Mouse (Mus musculus) heart, adult 2 months (tissue): ENCODE results near the gene Slc30a1. TPM values are rescaled to one million over a fixed set of nuclear protein-coding genes. Genes with fewer than 3 reads are reported as not detected.

Experiments used
- DNase-seq, 2 experiments: peaks; one replicate each; pipeline ENCODE4 v3.0.0; 2021
- H3K27ac ChIP-seq: fragments of 200-600 bp; 2 replicates; pipeline ENCODE4 v1.8.1; 2022
- H3K27me3 ChIP-seq: fragments of 200-500 bp; 2 replicates; pipeline ENCODE4 v1.6.1; 2012; ENCODE audit warnings: mild to moderate bottlenecking, low read length, inconsistent platforms, mixed read lengths; ENCODE audit not compliant: control insufficient read depth, insufficient read depth
- H3K36me3 ChIP-seq: fragments of 200-500 bp; 2 replicates; pipeline ENCODE4 v1.6.1; 2012; ENCODE audit warnings: low read length, inconsistent platforms; ENCODE audit not compliant: control insufficient read depth, insufficient read depth
- H3K4me1 ChIP-seq: fragments of 200-500 bp; 2 replicates; pipeline ENCODE4 v1.6.1; 2011; ENCODE audit warnings: low read length; ENCODE audit not compliant: control insufficient read depth, insufficient read depth
- H3K4me3 ChIP-seq: fragments of 200-600 bp; 2 replicates; pipeline ENCODE4 v1.8.1; 2022
- H3K79me2 ChIP-seq: fragments of 200-500 bp; replicated peaks from 2 replicates; pipeline ENCODE4 v1.6.1; 2012; ENCODE audit warnings: mild to moderate bottlenecking, inconsistent platforms, low read length, moderate library complexity, mixed read lengths; ENCODE audit not compliant: control insufficient read depth, insufficient read depth
- H3K9ac ChIP-seq: fragments of 200-500 bp; 2 replicates; pipeline ENCODE4 v1.6.1; 2012; ENCODE audit warnings: low read depth, mild to moderate bottlenecking, control low read depth, inconsistent platforms, low read length, mixed read lengths
- CTCF ChIP-seq: fragments of 200-600 bp; IDR thresholded peaks from 2 replicates; pipeline ENCODE4 v1.8.1; 2022; ENCODE audit warnings: antibody characterized with exemption, mild to moderate bottlenecking, moderate library complexity
- EP300 ChIP-seq: fragments of 200-500 bp; IDR thresholded peaks from 2 replicates; pipeline ENCODE4 v1.6.1; 2011; ENCODE audit warnings: low read depth, low read length, control low read depth; ENCODE audit not compliant: insufficient read depth
- POLR2A ChIP-seq: fragments of 200-500 bp; IDR thresholded peaks from 2 replicates; pipeline ENCODE4 v1.6.1; 2011; ENCODE audit warnings: mild to moderate bottlenecking, low read depth, low read length, control low read depth; ENCODE audit not compliant: insufficient read depth
- WGBS: fragments of 180-500 bp; shearing (Covaris S2); methylation state at CpG from one replicate; pipeline ENCODE4 v1.1.7; 2018; 5-methylcytosine and 5-hydroxymethylcytosine counted together
- intact Hi-C: fragments of 180-260 bp; cut with DNase I; formaldehyde crosslinking; loops from one replicate; pipeline ENCODE4 v1.15.1; 2025
- polyA plus RNA-seq: library from polyadenylated mRNA; depleted of rRNA; stranded (reverse); fragments of >200 nt; gene quantifications from 2 replicates; pipeline ENCODE4 v1.2.3, GENCODE M21; 2012
- total RNA-seq, 2 experiments: library from RNA; stranded (reverse); gene quantifications; 2 replicates each; pipeline ENCODE4 v1.2.3; 2021

The Slc30a1 gene
- total and polyA plus RNA-seq, 3 experiments, result 5.3 to 18.6 (median 17.1) TPM

DNA sequence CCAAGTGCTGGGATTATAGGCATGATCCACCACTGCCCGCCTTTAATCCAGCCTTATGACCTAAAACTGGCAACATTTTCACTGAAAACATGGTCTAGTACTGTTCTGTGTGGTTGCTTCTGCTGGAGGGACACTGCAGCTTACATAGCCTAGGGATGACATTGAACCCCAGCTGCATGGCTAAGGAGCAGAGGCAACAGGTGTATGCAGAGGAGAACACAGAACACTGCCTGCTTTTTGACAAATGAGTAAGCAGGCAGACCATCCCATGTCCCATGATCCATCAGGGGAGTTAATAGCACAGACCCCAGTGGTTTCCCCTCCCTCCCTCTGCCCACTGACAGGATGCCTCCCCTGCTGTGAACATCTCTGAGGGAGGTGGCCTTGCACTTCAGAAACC is 9.0 kb downstream of the Slc30a1 start:
- TF ChIP-seq CTCF (no peak), EP300 (no peak), POLR2A (no peak)

DNA sequence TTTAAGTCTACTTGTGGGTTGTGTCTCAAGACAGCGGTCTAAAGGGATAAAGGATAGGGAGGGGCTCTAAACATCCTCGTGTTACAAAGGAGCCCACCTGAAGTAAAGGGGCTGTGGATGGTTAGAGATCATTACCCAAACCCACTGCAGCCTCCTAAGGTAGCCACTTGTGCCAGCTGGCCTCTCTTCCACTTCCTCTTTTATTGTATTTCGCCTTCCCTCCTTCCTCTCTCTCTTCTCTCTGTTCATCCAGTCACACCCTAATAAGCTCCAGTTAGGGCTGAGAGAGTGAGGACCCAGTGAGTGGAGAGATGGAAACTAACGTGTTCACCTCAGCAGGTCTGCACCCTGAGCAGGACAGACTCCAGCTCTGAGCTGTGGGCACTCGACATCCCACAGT is 10.3 kb downstream of the Slc30a1 start:
- DNase-seq, result no peak
- no peak overlapping the region for H3K9ac ChIP-seq
- no peak overlapping the region for H3K27ac ChIP-seq
- TF ChIP-seq CTCF, result no peak
- no peak for TF ChIP-seq POLR2A
- no peak for TF ChIP-seq EP300
- intact Hi-C loops, result no loop called here
- H3K79me2 ChIP-seq, result no peaks in the 10 kb centered on the region
- no peak overlapping the region for H3K4me3 ChIP-seq
- WGBS, result 64% methylated on average over 5 of the region's 5 CpGs
- H3K27me3 ChIP-seq, result no peaks in the 10 kb centered on the region
- H3K4me1 ChIP-seq, result no peaks in the 10 kb centered on the region
- H3K36me3 ChIP-seq, result peaks cover 5% of the 10 kb centered on the region

More for the DNA sequence above, 9.0 kb downstream of the Slc30a1 start:
- Histone ChIP-seq H3K9ac (no peak overlapping the region), H3K4me1 (no peaks in the 10 kb centered on the region), H3K27me3 (no peaks in the 10 kb centered on the region), H3K4me3 (no peak overlapping the region), H3K79me2 (no peaks in the 10 kb centered on the region), H3K27ac (no peak overlapping the region), H3K36me3 (peaks cover 11% of the 10 kb centered on the region)
- WGBS, result 90% methylated on average over 1 of the region's 1 CpGs
- no peak for DNase-seq
- intact Hi-C loops, result no loop called here

DNA sequence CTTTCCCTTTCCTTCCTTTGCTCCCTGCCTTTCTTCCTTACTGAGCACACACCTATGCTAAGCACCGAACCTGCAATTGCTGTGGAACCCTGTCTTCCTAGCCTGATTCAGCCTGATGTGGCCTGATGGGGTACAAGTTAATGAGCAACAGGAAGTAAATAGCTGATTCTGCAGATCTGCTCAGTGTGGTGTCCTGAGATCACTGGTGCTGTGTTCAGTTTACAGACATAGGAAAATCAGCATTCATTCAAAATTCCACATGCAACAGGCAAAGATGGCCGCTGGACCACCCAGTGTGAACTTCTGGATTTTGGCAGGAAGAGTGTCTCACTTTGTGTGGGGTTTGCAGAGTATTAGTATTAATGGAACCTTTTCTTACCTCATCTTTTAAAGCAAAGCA is 12.8 kb downstream of the Slc30a1 start:
- intact Hi-C loops, result no loop called here
- no peaks in the 10 kb centered on the region for H3K27me3 ChIP-seq
- no peak overlapping the region for H3K27ac ChIP-seq
- H3K9ac ChIP-seq, result no peak overlapping the region
- no peak overlapping the region for H3K4me3 ChIP-seq
- DNase-seq, result no peak
- no peak for TF ChIP-seq CTCF
- TF ChIP-seq POLR2A, result no peak
- TF ChIP-seq EP300, result no peak
- WGBS, result 70% methylated on average over 2 of the region's 2 CpGs
- H3K79me2 ChIP-seq, result no peaks in the 10 kb centered on the region
- H3K36me3 ChIP-seq, result no peaks in the 10 kb centered on the region
- no peaks in the 10 kb centered on the region for H3K4me1 ChIP-seq

DNA sequence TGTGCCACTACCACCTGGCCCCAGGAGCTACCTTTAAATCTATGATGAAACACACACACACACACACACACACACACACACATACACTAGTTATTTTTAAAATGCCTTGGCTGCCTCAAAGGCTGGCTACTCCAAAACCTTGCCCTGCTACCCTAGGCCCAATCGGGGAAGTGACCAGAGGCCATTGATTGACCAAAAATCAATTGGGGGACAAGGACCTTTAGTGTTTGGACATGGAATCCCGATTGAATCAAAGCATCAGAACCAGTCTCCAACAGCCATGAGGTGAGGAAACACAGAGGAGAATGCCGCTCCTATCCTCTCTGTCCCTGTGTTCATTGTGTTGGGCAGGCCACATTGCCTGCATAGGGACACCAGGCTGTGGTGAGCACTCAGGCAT is 15.1 kb downstream of the Slc30a1 start:
- 93% methylated on average over 3 of the region's 3 CpGs for WGBS
- no peaks in the 10 kb centered on the region for H3K79me2 ChIP-seq
- H3K27me3 ChIP-seq, result no peaks in the 10 kb centered on the region
- H3K9ac ChIP-seq, result no peak overlapping the region
- TF ChIP-seq CTCF, result no peak
- TF ChIP-seq POLR2A, result no peak
- no peak for TF ChIP-seq EP300
- H3K27ac ChIP-seq, result no peak overlapping the region
- no peak for DNase-seq
- no peak overlapping the region for H3K4me3 ChIP-seq
- intact Hi-C loops, result no loop called here
- no peaks in the 10 kb centered on the region for H3K36me3 ChIP-seq
- H3K4me1 ChIP-seq, result no peaks in the 10 kb centered on the region

DNA sequence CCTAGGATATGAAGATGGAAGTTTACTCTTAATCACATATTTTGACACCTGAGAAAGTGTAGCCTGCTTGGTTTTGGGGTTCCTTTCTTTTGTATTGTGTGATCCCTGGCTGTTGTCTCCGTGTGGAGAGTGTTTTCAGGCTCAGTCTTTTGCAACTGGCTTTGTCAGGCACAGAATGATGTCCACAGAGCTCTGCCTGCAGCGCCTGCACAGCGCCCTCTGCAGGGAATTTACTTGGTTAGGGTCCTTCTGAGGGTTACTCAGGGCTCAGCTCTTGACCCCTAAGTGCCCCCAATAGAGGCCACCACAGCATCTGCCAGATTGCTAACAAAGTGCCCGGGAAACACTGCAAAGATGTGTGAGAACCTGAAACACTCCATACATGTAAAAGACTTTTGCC is 18.9 kb downstream of the Slc30a1 start:
- no peak overlapping the region for H3K9ac ChIP-seq
- H3K27me3 ChIP-seq, result no peaks in the 10 kb centered on the region
- no peak overlapping the region for H3K4me3 ChIP-seq
- no peak for TF ChIP-seq CTCF
- no peak for TF ChIP-seq POLR2A
- H3K4me1 ChIP-seq, result peaks cover 8% of the 10 kb centered on the region
- no peaks in the 10 kb centered on the region for H3K36me3 ChIP-seq
- no peak overlapping the region for H3K27ac ChIP-seq
- intact Hi-C loops, result loop anchor here (5.0 kb wide), 1 partner anchor 37 kb away; no protein-coding TSS in a partner anchor
- no peak for DNase-seq
- no peaks in the 10 kb centered on the region for H3K79me2 ChIP-seq
- WGBS, result 72% methylated on average over 4 of the region's 4 CpGs

DNA sequence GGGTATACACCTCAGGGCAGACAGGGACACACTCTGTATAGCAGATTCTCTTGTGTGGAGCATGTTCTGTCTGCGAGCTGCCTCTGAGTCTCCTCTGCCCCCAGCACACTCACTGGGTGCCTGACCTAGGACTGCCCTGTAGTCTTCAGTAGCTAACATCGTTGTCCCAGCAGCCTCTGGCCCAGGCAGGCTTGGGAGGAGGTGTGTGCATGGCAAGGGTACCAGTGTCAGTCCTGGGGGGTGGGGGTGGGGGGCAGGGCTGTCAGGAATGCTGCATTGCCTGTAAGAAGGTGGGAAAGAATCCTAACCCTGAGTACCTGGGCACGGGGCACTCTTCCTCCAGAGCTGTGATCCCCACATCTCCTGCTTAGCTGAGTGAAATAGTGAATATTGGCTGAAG is 20.1 kb downstream of the Slc30a1 start:
- DNase-seq, result no peak
- Histone ChIP-seq H3K27ac (no peak overlapping the region), H3K9ac (no peak overlapping the region), H3K36me3 (no peaks in the 10 kb centered on the region), H3K4me3 (no peak overlapping the region), H3K27me3 (no peaks in the 10 kb centered on the region), H3K4me1 (peaks cover 8% of the 10 kb centered on the region), H3K79me2 (no peaks in the 10 kb centered on the region)
- intact Hi-C loops, result loop anchor here (5.0 kb wide), 1 partner anchor 36 kb away; no protein-coding TSS in a partner anchor
- TF ChIP-seq CTCF (no peak), EP300 (no peak), POLR2A (no peak)
- WGBS, result 76% methylated on average over 3 of the region's 3 CpGs
